Mouse (Mus musculus): ENCODE results near the gene Tmed8. TPM values are rescaled to one million over a fixed set of nuclear protein-coding genes. Genes with fewer than 3 reads are reported as not detected.
"Not testable (repeated sequence)": the region's sequence is repeated elsewhere in the genome, so short reads cannot be mapped to it uniquely, and the experiment has no call there.

Tmed8 gene
- total and polyA plus RNA-seq, 2 experiments from 2014 or later: 4.4 to 17.5 TPM

GRCm38 (mm10) chr12:87177631-87178030, 22.6 kb downstream of the Tmed8 start:
- no peak for TF ChIP-seq CTCF (IDR thresholded peaks at IDR 0.05)
- Histone ChIP-seq H3K4me3 (ENCODE audit: low read depth, low read length) (no peak overlapping the region), H3K36me3 (ENCODE audit: insufficient read depth, low read length) (peaks cover 25% of the 10 kb centered on the region), H3K4me2 (ENCODE audit: low read depth, low read length, poor library complexity, severe bottlenecking) (no peak overlapping the region), H3K27me3 (ENCODE audit: insufficient read depth, low read length) (no peaks in the 10 kb centered on the region), H3K9me3 (ENCODE audit: low read length) (no peaks in the 10 kb centered on the region), H3K4me1 (ENCODE audit: insufficient read depth, low read length) (no peaks in the 10 kb centered on the region), H3K27ac (ENCODE audit: low read depth, low read length) (no peak overlapping the region), H3K9ac (replicated peaks; ENCODE audit: low read length, poor library complexity, severe bottlenecking) (no peak overlapping the region)
- ATAC-seq (ENCODE audit: low FRiP score): no peak
- WGBS: 95% methylated on average over 4 of the region's 4 CpGs
- no peak for DNase-seq (ENCODE audit: low spot score)

- Histone ChIP-seq H3K27ac (ENCODE audit: low read depth, low read length) (peak overlapping the region; percentile 32; the same call in 1 of the 2 replicates), H3K4me1 (ENCODE audit: insufficient read depth, low read length) (no peaks in the 10 kb centered on the region), H3K4me2 (ENCODE audit: low read depth, low read length, poor library complexity, severe bottlenecking) (no peak overlapping the region), H3K9ac (replicated peaks; ENCODE audit: low read length, poor library complexity, severe bottlenecking) (no peak overlapping the region), H3K9me3 (ENCODE audit: low read length) (no peaks in the 10 kb centered on the region), H3K36me3 (ENCODE audit: insufficient read depth, low read length) (peaks cover 42% of the 10 kb centered on the region), H3K4me3 (ENCODE audit: low read depth, low read length) (no peak overlapping the region), H3K27me3 (ENCODE audit: insufficient read depth, low read length) (no peaks in the 10 kb centered on the region)
- no peak for TF ChIP-seq CTCF (IDR thresholded peaks at IDR 0.05)
- ATAC-seq (ENCODE audit: low FRiP score) (no peak), DNase-seq (ENCODE audit: low spot score) (peak; percentile 11)
- 76% methylated on average over 4 of the region's 4 CpGs for WGBS
These were observed 24.9 kb downstream of the Tmed8 start for GRCm38 (mm10) chr12:87175194-87175946.

- TF ChIP-seq CTCF (IDR thresholded peaks at IDR 0.05): no peak
- no peak overlapping the region for H3K9ac ChIP-seq (replicated peaks; ENCODE audit: low read length, poor library complexity, severe bottlenecking)
- H3K4me3 ChIP-seq (ENCODE audit: low read depth, low read length): no peak overlapping the region
- H3K36me3 ChIP-seq (ENCODE audit: insufficient read depth, low read length): peaks cover under 1% of the 10 kb centered on the region; the same call in 1 of the 2 replicates
- WGBS: 87% methylated on average over 5 of the region's 5 CpGs
- H3K4me1 ChIP-seq (ENCODE audit: insufficient read depth, low read length): no peaks in the 10 kb centered on the region
- DNase-seq (ENCODE audit: low spot score) (no peak), ATAC-seq (ENCODE audit: low FRiP score) (no peak)
- no peaks in the 10 kb centered on the region for H3K9me3 ChIP-seq (ENCODE audit: low read length)
- H3K27ac ChIP-seq (ENCODE audit: low read depth, low read length): no peak overlapping the region
- H3K4me2 ChIP-seq (ENCODE audit: low read depth, low read length, poor library complexity, severe bottlenecking): no peak overlapping the region
- H3K27me3 ChIP-seq (ENCODE audit: insufficient read depth, low read length): no peaks in the 10 kb centered on the region
These were observed 39.4 kb downstream of the Tmed8 start for GRCm38 (mm10) chr12:87160815-87161214.

- Histone ChIP-seq H3K36me3 (ENCODE audit: insufficient read depth, low read length) (peaks cover 3% of the 10 kb centered on the region; the same call in 1 of the 2 replicates), H3K4me1 (ENCODE audit: insufficient read depth, low read length) (no peaks in the 10 kb centered on the region), H3K27ac (ENCODE audit: low read depth, low read length) (no peak overlapping the region), H3K9me3 (ENCODE audit: low read length) (no peaks in the 10 kb centered on the region), H3K27me3 (ENCODE audit: insufficient read depth, low read length) (no peaks in the 10 kb centered on the region), H3K9ac (replicated peaks; ENCODE audit: low read length, poor library complexity, severe bottlenecking) (no peak overlapping the region), H3K4me3 (ENCODE audit: low read depth, low read length) (no peak overlapping the region), H3K4me2 (ENCODE audit: low read depth, low read length, poor library complexity, severe bottlenecking) (no peak overlapping the region)
- no peak for TF ChIP-seq CTCF (IDR thresholded peaks at IDR 0.05)
- WGBS: 87% methylated on average over 1 of the region's 1 CpGs
- ATAC-seq (ENCODE audit: low FRiP score): no peak
- DNase-seq (ENCODE audit: low spot score): no peak
These were observed 39.9 kb downstream of the Tmed8 start for GRCm38 (mm10) chr12:87160310-87160709.

GRCm38 (mm10) chr12:87158099-87158498, 42.2 kb downstream of the Tmed8 start:
- no peak for TF ChIP-seq CTCF (IDR thresholded peaks at IDR 0.05)
- H3K27me3 ChIP-seq (ENCODE audit: insufficient read depth, low read length): no peaks in the 10 kb centered on the region
- H3K9me3 ChIP-seq (ENCODE audit: low read length): no peaks in the 10 kb centered on the region
- WGBS: 79% methylated on average over 7 of the region's 7 CpGs
- H3K9ac ChIP-seq (replicated peaks; ENCODE audit: low read length, poor library complexity, severe bottlenecking): no peak overlapping the region
- H3K4me2 ChIP-seq (ENCODE audit: low read depth, low read length, poor library complexity, severe bottlenecking): no peak overlapping the region
- no peak overlapping the region for H3K27ac ChIP-seq (ENCODE audit: low read depth, low read length)
- H3K4me1 ChIP-seq (ENCODE audit: insufficient read depth, low read length): no peaks in the 10 kb centered on the region
- H3K36me3 ChIP-seq (ENCODE audit: insufficient read depth, low read length): peaks cover 3% of the 10 kb centered on the region; the same call in 1 of the 2 replicates
- no peak for DNase-seq (ENCODE audit: low spot score)
- no peak for ATAC-seq (ENCODE audit: low FRiP score)
- no peak overlapping the region for H3K4me3 ChIP-seq (ENCODE audit: low read depth, low read length)

GRCm38 (mm10) chr12:87157361-87157760, 42.9 kb downstream of the Tmed8 start:
- H3K4me3 ChIP-seq (ENCODE audit: low read depth, low read length): no peak overlapping the region
- no peak for TF ChIP-seq CTCF (IDR thresholded peaks at IDR 0.05)
- WGBS: 61% methylated on average over 4 of the region's 4 CpGs
- DNase-seq (ENCODE audit: low spot score): no peak
- H3K4me2 ChIP-seq (ENCODE audit: low read depth, low read length, poor library complexity, severe bottlenecking): no peak overlapping the region
- ATAC-seq (ENCODE audit: low FRiP score): no peak
- no peak overlapping the region for H3K27ac ChIP-seq (ENCODE audit: low read depth, low read length)
- no peaks in the 10 kb centered on the region for H3K9me3 ChIP-seq (ENCODE audit: low read length)
- no peaks in the 10 kb centered on the region for H3K27me3 ChIP-seq (ENCODE audit: insufficient read depth, low read length)
- no peak overlapping the region for H3K9ac ChIP-seq (replicated peaks; ENCODE audit: low read length, poor library complexity, severe bottlenecking)
- no peaks in the 10 kb centered on the region for H3K4me1 ChIP-seq (ENCODE audit: insufficient read depth, low read length)
- peaks cover 3% of the 10 kb centered on the region; the same call in 1 of the 2 replicates for H3K36me3 ChIP-seq (ENCODE audit: insufficient read depth, low read length)

- not testable (repeated sequence) for DNase-seq (ENCODE audit: low spot score); H3K4me3 ChIP-seq (ENCODE audit: low read depth, low read length); H3K27ac ChIP-seq (ENCODE audit: low read depth, low read length); H3K9me3 ChIP-seq (ENCODE audit: low read length); H3K4me1 ChIP-seq (ENCODE audit: insufficient read depth, low read length); H3K27me3 ChIP-seq (ENCODE audit: insufficient read depth, low read length); H3K4me2 ChIP-seq (ENCODE audit: low read depth, low read length, poor library complexity, severe bottlenecking); H3K36me3 ChIP-seq (ENCODE audit: insufficient read depth, low read length); H3K9ac ChIP-seq (replicated peaks; ENCODE audit: low read length, poor library complexity, severe bottlenecking); ATAC-seq (ENCODE audit: low FRiP score)
- WGBS: 88% methylated on average over 4 of the region's 4 CpGs
These were observed 45.8 kb downstream of the Tmed8 start for GRCm38 (mm10) chr12:87154448-87154847.
